Mouse (Mus musculus): ENCODE measurements around the gene Asap2. TPM values are rescaled to one million over a fixed set of nuclear protein-coding genes. Genes with fewer than 3 reads are reported as not detected.
A peak's percentile ranks its signal among the peaks of the same experiment; 100 is the strongest.

The Asap2 gene
- polyA plus RNA-seq, 1 experiment from 2014 or later: 6.1 TPM

DNA sequence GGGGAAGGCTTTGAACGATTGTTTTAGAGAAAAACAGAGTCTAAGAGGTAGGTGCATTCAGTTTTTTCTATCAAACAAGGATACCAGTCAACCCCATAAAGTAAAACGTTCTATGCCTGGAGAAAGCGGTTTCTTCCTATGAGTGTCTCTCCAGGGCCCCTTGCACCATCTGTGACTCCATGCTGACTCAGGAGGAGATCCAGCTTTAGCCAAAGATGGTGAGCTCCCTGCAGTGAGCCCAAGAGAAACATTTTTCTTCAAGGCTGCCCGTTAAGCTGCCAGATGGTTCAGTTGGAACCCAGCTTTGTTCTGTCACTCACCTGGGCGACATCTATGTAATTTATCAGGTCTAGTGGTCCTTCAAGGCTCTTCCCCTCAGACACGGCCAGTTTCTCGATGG lies 284.2 kb downstream of the Asap2 start:
- H3K36me3 ChIP-seq: peaks cover 41% of the 10 kb centered on the region
- no peak overlapping the region for H3K4me3 ChIP-seq
- no peak overlapping the region for H3K4me2 ChIP-seq
- H3K9ac ChIP-seq: no peak overlapping the region
- H3K27ac ChIP-seq: no peak overlapping the region
- no peaks in the 10 kb centered on the region for H3K4me1 ChIP-seq (replicated peaks)
- ATAC-seq (replicated peaks; ENCODE audit: insufficient number of reproducible peaks, insufficient read depth, low FRiP score, low read depth): no peak
- H3K9me3 ChIP-seq (replicated peaks): no peaks in the 10 kb centered on the region
- 78% methylated on average over 7 of the region's 7 CpGs for WGBS
- no peaks in the 10 kb centered on the region for H3K27me3 ChIP-seq

DNA sequence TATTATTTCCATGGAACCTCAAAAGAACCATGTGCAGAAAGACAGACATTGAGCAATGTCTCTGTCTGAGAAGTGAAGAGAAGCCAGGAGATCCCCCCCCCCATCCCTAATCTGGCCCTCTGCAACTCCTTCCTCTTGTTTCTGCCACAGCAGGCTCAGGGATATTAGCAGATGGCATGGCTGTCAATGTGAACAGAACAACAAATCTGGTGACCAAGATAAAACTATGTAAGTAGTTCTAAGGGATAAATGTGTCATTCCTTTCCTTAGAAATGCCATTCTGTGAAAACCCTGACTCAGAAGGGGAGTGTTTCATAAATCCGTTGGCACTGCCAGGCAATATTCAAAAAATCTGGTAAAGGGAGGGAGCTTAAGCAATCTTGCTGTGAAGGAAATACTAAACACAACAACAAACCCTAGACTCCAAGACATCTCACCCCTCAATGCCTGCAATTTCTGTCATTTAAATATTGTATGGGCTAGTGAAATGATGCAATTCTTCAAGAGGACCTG lies 287.1 kb downstream of the Asap2 start:
- 73% methylated on average over 1 of the region's 1 CpGs for whole genome bisulfite sequencing

DNA sequence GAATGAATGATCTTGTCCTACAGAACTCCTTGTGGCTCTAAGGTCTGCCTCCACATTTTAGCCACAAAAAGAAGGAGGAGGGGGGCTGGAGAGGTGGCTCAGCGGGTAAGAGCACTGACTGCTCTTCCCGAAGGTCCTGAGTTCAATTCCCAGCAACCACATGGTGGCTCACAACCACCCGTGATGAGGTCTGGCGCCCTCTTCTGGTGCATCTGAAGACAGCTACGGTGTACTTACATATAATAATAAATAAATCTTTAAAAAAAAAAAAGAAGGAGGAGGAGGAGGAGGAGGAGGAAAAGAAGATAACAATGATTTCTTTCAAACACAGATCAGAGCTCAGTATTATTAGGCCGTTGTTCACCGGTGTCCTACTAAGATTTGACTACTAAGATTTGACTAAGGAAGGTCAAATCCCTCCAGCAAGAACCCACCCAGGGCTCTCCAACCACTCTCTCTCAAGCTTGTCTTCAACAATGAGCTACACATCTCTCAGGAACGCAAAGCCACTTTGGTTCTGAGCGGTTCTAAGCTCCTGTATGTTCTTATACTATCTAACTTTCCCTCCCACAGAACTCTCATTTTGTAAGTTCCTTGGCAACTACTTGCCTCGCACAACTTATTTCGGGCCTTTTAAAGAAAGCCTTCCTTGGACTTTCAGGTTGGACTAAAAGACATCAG lies 294.6 kb downstream of the Asap2 start, which contains the start of gene Cpsf3:
Cpsf3 (plus strand) TSS at position 631 of the 681 bp plus-strand sequence.
- H3K9me3 ChIP-seq (replicated peaks): no peaks in the 10 kb centered on the region
- H3K27me3 ChIP-seq: no peaks in the 10 kb centered on the region
- 55% methylated on average over 11 of the region's 11 CpGs for WGBS
- H3K36me3 ChIP-seq: no peaks in the 10 kb centered on the region
- peaks cover 26% of the 10 kb centered on the region for H3K4me1 ChIP-seq (replicated peaks)
- H3K4me3 ChIP-seq: peak within 1 kb of the TSS; percentile 97
- peak within 1 kb of the TSS; percentile 96 for H3K9ac ChIP-seq
- H3K27ac ChIP-seq: peak within 1 kb of the TSS; percentile 92
- peak within 1 kb of the TSS; percentile 89 for H3K4me2 ChIP-seq
- ATAC-seq (replicated peaks; ENCODE audit: insufficient number of reproducible peaks, insufficient read depth, low FRiP score, low read depth): no peak

More for the DNA sequence above, 287.1 kb downstream of the Asap2 start:
- H3K27ac ChIP-seq: no peak overlapping the region
- peaks cover 18% of the 10 kb centered on the region for H3K36me3 ChIP-seq
- H3K9ac ChIP-seq: no peak overlapping the region
- H3K4me3 ChIP-seq: no peak overlapping the region
- no peaks in the 10 kb centered on the region for H3K9me3 ChIP-seq (replicated peaks)
- H3K4me1 ChIP-seq (replicated peaks): no peaks in the 10 kb centered on the region
- no peaks in the 10 kb centered on the region for H3K27me3 ChIP-seq
- H3K4me2 ChIP-seq: no peak overlapping the region
- no peak for ATAC-seq (replicated peaks; ENCODE audit: insufficient number of reproducible peaks, insufficient read depth, low FRiP score, low read depth)

DNA sequence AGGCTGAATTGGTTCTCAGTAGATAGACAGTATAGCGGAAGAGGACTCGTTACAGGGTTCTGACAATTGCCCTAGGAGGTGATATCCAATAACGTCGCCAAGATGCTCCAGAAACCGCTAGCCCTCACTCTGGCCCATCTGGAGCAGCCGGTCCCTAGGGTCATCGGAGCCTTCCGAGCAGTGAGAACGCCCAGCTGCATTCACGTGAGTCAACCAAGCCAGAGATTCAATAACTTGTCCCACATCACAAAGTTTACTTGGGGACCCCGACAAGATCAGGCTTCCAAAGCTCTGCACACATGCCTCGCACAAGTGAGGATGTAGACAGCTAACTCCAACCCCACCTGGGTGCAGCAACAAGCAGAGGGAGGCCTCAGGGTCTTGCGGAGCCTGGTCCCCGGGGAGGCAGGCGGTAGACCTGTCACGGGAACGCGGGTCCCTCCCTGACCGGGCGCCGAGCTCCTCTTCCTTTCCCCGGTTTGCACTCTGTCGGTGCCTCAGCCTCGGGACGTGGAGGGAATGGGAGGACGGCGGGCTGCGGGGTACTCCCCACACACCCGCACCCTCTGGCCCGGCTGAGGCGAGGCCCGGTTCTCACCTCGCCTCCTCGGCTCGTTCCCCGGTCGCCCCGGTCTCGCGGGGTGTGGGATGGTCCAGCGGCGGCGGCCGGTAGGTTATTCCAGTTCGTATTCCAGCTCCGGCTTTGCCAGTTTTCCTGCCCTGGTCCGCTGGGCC lies 295.4 kb downstream of the Asap2 start:
- peak overlapping the region; percentile 89 for H3K4me2 ChIP-seq

DNA sequence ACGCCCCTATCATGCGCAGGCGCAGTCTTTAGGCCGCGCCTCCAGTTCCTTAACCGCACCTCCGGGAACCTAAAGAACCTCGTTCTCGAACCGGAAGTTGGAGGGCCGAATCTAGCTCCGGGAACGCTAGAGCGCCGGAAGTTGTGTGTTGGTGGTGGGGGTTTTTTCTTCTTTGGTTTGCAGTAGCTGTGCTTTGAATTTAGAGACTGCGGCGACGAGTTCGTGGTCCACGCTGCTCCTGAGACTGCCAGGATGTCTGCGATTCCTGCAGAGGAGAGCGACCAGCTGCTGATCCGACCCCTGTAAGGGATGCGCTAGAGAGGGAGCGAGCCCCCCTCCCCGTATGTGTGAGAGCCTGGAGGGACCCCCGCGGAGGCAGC lies 296.0 kb downstream of the Asap2 start, which contains the start of gene Itgb1bp1:
Itgb1bp1 (minus strand) TSS at position 42 of the 380 bp plus-strand sequence.
- ATAC-seq (replicated peaks; ENCODE audit: insufficient number of reproducible peaks, insufficient read depth, low FRiP score, low read depth): peak; percentile 95

More for the DNA sequence above, 295.4 kb downstream of the Asap2 start:
- WGBS: under 1% methylated on average over 47 of the region's 47 CpGs
- Histone ChIP-seq H3K9me3 (replicated peaks) (no peaks in the 10 kb centered on the region), H3K27ac (peak overlapping the region; percentile 92), H3K4me3 (peak overlapping the region; percentile 97), H3K4me1 (replicated peaks) (peaks cover 26% of the 10 kb centered on the region), H3K9ac (peak overlapping the region; percentile 96), H3K36me3 (peaks cover 7% of the 10 kb centered on the region), H3K27me3 (no peaks in the 10 kb centered on the region)
- peak; percentile 81 for ATAC-seq (replicated peaks; ENCODE audit: insufficient number of reproducible peaks, insufficient read depth, low FRiP score, low read depth)

DNA sequence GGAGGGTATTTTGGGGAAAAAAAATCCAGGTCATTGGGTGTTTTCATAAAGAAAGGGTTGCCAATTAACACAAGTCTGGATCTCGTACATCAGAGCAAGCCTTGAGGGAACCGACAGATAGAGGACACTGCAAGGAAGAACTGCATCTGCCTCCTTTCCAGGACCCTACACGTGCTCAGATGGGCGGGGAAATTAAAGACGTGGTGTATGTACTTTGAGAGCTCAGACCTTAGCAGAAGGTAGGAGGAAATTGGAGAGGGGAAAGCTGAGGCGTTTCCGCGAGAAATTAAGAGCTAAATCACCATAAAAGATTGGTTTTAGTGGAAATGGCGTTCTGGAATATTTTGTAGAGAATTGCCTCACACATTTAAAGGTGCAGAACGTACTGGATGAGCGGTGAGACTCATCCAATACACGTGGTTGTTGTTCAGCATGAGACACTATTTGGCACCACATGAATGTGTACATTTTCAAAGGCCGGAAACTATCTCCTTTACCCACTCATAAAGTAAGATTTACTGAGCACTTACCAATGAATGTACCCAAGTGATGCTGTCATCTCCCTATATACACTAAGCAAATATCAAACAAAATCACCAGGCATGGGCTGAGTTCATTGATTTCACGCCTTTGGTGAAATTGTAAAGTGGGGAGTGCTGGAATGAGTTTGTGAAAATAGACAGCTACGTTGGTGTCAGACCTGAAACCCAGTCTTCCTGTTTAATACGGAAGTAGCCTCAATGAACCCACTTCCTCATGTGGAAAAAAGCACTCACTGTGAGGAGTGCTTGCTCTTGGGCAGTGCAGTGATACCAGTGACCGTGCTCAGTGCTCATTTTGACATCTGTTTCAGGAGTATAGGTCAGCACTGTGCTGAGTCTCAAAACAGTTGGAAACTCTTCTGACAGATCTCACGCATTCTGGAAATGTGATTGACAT lies 296.7 kb downstream of the Asap2 start:
- H3K27me3 ChIP-seq: no peaks in the 10 kb centered on the region
- no peaks in the 10 kb centered on the region for H3K9me3 ChIP-seq (replicated peaks)
- peaks cover 19% of the 10 kb centered on the region for H3K36me3 ChIP-seq
- peak overlapping the region; percentile 89 for H3K4me2 ChIP-seq
- H3K27ac ChIP-seq: peak overlapping the region; percentile 92
- H3K4me3 ChIP-seq: peak overlapping the region; percentile 97
- ATAC-seq (replicated peaks; ENCODE audit: insufficient number of reproducible peaks, insufficient read depth, low FRiP score, low read depth): no peak
- peaks cover 26% of the 10 kb centered on the region for H3K4me1 ChIP-seq (replicated peaks)
- 28% methylated on average over 18 of the region's 18 CpGs for WGBS
- H3K9ac ChIP-seq: peak overlapping the region; percentile 96

More for the DNA sequence above, 296.0 kb downstream of the Asap2 start, which contains the start of gene Itgb1bp1:
- H3K9ac ChIP-seq: peak within 1 kb of the TSS; percentile 96
- no peaks in the 10 kb centered on the region for H3K27me3 ChIP-seq
- peak within 1 kb of the TSS; percentile 97 for H3K4me3 ChIP-seq
- H3K9me3 ChIP-seq (replicated peaks): no peaks in the 10 kb centered on the region
- peaks cover 12% of the 10 kb centered on the region for H3K36me3 ChIP-seq
- H3K4me1 ChIP-seq (replicated peaks): peaks cover 26% of the 10 kb centered on the region
- peak within 1 kb of the TSS; percentile 89 for H3K4me2 ChIP-seq
- peak within 1 kb of the TSS; percentile 92 for H3K27ac ChIP-seq
- 0% methylated on average over 28 of the region's 28 CpGs for WGBS

DNA sequence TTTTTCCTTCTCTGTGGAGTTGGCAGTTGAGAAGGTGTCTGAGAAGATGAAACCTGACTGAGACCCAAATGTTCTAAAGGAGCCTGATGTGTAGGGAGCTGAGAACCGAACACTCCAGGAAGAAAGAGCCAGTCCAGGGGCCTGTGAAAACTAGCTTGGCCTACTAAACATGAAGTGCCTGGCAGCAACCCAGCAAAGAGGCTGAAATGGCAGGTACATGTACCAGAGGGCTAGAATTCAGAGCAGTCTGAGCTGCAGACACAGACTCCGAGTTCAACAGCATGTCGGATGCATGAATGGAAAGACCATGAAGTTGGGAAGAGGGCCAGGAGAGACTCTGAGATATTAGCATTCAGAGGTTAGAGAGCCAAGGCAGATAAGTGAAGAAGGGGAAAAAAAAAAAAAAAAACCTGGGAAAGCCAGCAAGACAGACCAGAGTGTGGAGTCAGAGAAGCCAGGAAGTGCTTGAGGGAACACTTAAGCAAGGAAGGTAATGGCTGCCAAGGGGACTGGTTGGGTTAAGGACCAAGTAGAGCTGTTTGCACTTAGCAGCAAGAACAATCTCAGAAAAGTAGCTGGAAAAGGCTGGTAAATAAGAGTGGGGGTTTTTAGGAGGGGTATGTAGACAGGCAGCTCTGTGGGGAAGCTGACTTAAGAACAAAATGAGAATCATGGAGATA lies 298.6 kb downstream of the Asap2 start:
- 61% methylated on average over 3 of the region's 3 CpGs for WGBS
- Histone ChIP-seq H3K9ac (no peak overlapping the region), H3K27me3 (no peaks in the 10 kb centered on the region), H3K4me3 (no peak overlapping the region), H3K4me1 (replicated peaks) (peaks cover 26% of the 10 kb centered on the region), H3K36me3 (peaks cover 36% of the 10 kb centered on the region), H3K27ac (peak overlapping the region; percentile 44; the same call in 1 of the 2 replicates), H3K9me3 (replicated peaks) (no peaks in the 10 kb centered on the region), H3K4me2 (no peak overlapping the region)
- ATAC-seq (replicated peaks; ENCODE audit: insufficient number of reproducible peaks, insufficient read depth, low FRiP score, low read depth): no peak

DNA sequence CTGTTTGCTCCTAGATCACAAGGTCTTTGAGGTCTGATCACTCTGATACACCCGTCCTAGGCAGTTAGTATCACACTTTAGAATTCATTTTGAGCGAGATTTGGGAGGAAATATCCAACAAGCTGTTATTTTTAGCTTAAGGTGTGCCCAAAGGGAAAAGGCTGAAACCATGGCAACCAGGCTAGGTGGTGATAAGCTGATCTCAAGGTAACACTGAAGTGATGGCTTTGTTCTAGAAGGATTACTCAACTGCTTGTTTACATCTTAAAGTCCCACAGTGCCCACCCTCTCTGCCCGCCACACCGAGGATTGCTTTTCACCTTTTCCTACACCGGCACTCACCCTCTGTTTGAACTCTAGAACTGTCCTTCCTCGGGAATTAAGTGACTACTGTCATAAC lies 299.4 kb downstream of the Asap2 start:
- Histone ChIP-seq H3K27me3 (no peaks in the 10 kb centered on the region), H3K4me3 (no peak overlapping the region), H3K27ac (no peak overlapping the region), H3K9ac (no peak overlapping the region), H3K9me3 (replicated peaks) (no peaks in the 10 kb centered on the region), H3K4me1 (replicated peaks) (peaks cover 26% of the 10 kb centered on the region), H3K4me2 (no peak overlapping the region), H3K36me3 (peaks cover 44% of the 10 kb centered on the region)
- WGBS: 82% methylated on average over 6 of the region's 6 CpGs
- no peak for ATAC-seq (replicated peaks; ENCODE audit: insufficient number of reproducible peaks, insufficient read depth, low FRiP score, low read depth)

DNA sequence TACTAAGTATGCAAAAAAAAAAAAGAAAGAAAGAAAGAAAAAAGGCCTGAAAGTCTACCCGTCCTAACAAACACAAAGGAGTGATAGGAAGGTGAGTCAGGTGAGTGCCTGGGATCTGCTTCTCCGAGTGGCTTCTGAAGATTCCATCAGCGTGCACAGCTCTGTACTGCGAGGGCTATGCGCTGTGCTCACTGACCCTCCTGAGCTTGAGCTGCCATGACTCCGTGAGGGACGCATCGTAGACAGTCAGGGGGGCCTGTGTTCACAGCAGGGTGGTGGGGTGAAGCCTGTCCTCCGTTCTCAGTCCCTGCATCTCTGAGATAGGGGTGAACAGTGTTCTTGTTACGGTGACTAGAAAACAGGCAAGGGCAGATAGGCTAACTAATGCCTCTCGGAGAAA lies 308.6 kb downstream of the Asap2 start:
- no peaks in the 10 kb centered on the region for H3K27me3 ChIP-seq
- no peak overlapping the region for H3K27ac ChIP-seq
- H3K4me3 ChIP-seq: no peak overlapping the region
- H3K36me3 ChIP-seq: peaks cover 87% of the 10 kb centered on the region
- no peak for ATAC-seq (replicated peaks; ENCODE audit: insufficient number of reproducible peaks, insufficient read depth, low FRiP score, low read depth)
- no peak overlapping the region for H3K4me2 ChIP-seq
- H3K4me1 ChIP-seq (replicated peaks): 0 out of 2 replicates have a peak, but pooled peaks cover 2% of the 10 kb centered on the region
- no peak overlapping the region for H3K9ac ChIP-seq
- 87% methylated on average over 11 of the region's 11 CpGs for WGBS
- no peaks in the 10 kb centered on the region for H3K9me3 ChIP-seq (replicated peaks)

DNA sequence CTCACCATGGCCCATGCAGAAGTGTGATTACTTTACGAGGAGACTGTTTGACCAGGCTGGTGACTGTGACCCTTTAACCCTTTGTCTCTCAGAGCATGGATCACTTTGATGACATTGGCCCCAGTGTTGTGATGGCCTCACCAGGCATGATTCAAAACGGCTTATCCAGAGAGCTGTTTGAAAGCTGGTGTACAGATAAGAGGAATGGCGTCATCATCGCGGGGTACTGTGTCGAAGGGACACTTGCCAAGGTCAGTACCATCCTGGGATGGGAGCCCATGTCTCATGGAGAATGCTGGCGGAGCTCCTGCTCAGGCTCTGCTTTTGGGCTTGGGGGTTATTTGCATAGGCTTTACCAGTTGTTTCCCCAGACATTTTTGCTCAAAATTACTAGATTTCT lies 311.1 kb downstream of the Asap2 start:
- no peak overlapping the region for H3K4me3 ChIP-seq
- 0 out of 2 replicates have a peak, but pooled peaks cover 2% of the 10 kb centered on the region for H3K4me1 ChIP-seq (replicated peaks)
- H3K36me3 ChIP-seq: peaks cover 71% of the 10 kb centered on the region
- 0 out of 2 replicates have a peak overlapping the region, but pooled peaks have one; percentile 6 for H3K27ac ChIP-seq
- no peak overlapping the region for H3K9ac ChIP-seq
- 64% methylated on average over 7 of the region's 7 CpGs for WGBS
- H3K9me3 ChIP-seq (replicated peaks): no peaks in the 10 kb centered on the region
- no peaks in the 10 kb centered on the region for H3K27me3 ChIP-seq
- ATAC-seq (replicated peaks; ENCODE audit: insufficient number of reproducible peaks, insufficient read depth, low FRiP score, low read depth): no peak
- H3K4me2 ChIP-seq: no peak overlapping the region
